Mouse (Mus musculus) forebrain, embryonic 12.5 days (tissue): ENCODE results near the gene Gaa. TPM values are rescaled to one million over a fixed set of nuclear protein-coding genes. Genes with fewer than 3 reads are reported as not detected.
"Not testable (repeated sequence)": the region's sequence is repeated elsewhere in the genome, so short reads cannot be mapped to it uniquely, and the experiment has no call there.

Experiments used
- ATAC-seq: fragments of 200-750 bp; cut with Nextera tagmentation; 2 replicates; pipeline ENCODE4 v1.8.0; 2017; ENCODE audit warnings: moderate TSS enrichment; ENCODE audit not compliant: low FRiP score
- H3K27ac ChIP-seq: fragments of 300-500 bp; sonication (generic); 2 replicates; pipeline ENCODE4 v1.5.1; 2016; ENCODE audit warnings: mild to moderate bottlenecking
- H3K27me3 ChIP-seq: fragments of 300-500 bp; sonication (generic); 2 replicates; pipeline ENCODE4 v1.6.1; 2016; ENCODE audit warnings: mild to moderate bottlenecking
- H3K36me3 ChIP-seq: fragments of 300-500 bp; sonication (generic); replicated peaks from 2 replicates; pipeline ENCODE4 v1.6.1; 2016; ENCODE audit warnings: mild to moderate bottlenecking
- H3K4me1 ChIP-seq: fragments of 300-500 bp; sonication (generic); 2 replicates; pipeline ENCODE4 v1.6.1; 2016
- H3K4me2 ChIP-seq: fragments of 300-500 bp; sonication (generic); 2 replicates; pipeline ENCODE4 v1.6.1; 2016; ENCODE audit warnings: mild to moderate bottlenecking, moderate library complexity
- H3K4me3 ChIP-seq: fragments of 300-500 bp; sonication (generic); replicated peaks from 2 replicates; pipeline ENCODE4 v1.5.1; 2016; ENCODE audit warnings: mild to moderate bottlenecking
- H3K9ac ChIP-seq: fragments of 300-500 bp; sonication (generic); 2 replicates; pipeline ENCODE4 v1.6.1; 2016; ENCODE audit warnings: mild to moderate bottlenecking
- H3K9me3 ChIP-seq: fragments of 300-500 bp; sonication (generic); 2 replicates; pipeline ENCODE4 v1.6.1; 2016
- WGBS: fragments of 180-500 bp; shearing (Covaris S2); methylation state at CpG from one replicate; pipeline ENCODE4 v1.1.7; 2016; 5-methylcytosine and 5-hydroxymethylcytosine counted together
- polyA plus RNA-seq: library from polyadenylated mRNA; unstranded; fragments of >200 nt; fragmentation: Nextera tagmentation; extraction: Ambion mirVana; gene quantifications from 2 replicates; pipeline ENCODE4 v1.2.1, GENCODE M21; 2016

Gaa gene
- polyA plus RNA-seq, 1 experiment from 2014 or later: 33.3 TPM

DNA sequence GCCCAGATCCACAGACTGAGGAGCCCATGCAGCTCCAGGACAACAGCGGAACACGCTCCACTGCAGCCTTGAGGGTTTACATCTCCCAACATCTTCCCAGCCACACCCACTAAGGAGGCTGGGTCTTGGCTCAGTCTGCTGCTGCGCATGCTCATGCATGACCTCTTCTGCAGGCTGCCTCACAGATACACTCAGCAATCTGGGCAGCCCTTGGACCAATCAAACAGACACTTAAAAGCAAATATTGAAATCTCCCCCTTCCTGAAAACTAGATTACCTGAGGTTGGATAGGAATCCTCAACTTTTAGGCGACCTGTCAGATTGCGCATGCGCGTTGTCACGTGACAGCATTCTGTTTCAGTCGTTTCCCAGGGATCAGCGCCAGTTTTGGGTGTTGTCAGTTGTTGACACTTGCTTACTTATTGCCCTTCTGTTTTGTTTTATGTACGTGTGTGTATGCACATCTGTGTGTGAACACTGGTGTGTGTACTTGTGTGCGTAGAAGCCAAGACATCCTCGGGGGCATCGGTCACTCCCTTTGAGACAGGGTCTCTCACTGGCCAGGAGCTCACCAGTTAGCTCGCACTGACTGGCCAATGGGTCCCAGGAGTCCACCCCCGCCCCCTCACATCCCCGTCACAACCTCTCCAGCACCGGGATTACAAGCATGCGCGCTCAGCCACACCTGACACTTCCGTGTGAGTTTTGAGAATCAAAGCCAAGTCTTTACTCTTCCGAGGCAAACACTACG is 8.9 kb upstream of the Gaa start:
- 73% methylated on average over 23 of the region's 23 CpGs for WGBS
- peaks cover 32% of the 10 kb centered on the region for H3K36me3 ChIP-seq
- H3K9me3 ChIP-seq: no peaks in the 10 kb centered on the region
- H3K4me1 ChIP-seq: peaks cover 11% of the 10 kb centered on the region; the same call in 1 of the 2 replicates
- 0 out of 2 replicates have a peak overlapping the region, but pooled peaks have one; percentile 13 for H3K27ac ChIP-seq
- H3K27me3 ChIP-seq: no peaks in the 10 kb centered on the region
- ATAC-seq: peak; percentile 49; the same call in 1 of the 2 replicates
- H3K4me2 ChIP-seq: peak overlapping the region; percentile 49
- H3K9ac ChIP-seq: no peak overlapping the region; the same call in 1 of the 2 replicates
- peak overlapping the region; percentile 29 for H3K4me3 ChIP-seq

DNA sequence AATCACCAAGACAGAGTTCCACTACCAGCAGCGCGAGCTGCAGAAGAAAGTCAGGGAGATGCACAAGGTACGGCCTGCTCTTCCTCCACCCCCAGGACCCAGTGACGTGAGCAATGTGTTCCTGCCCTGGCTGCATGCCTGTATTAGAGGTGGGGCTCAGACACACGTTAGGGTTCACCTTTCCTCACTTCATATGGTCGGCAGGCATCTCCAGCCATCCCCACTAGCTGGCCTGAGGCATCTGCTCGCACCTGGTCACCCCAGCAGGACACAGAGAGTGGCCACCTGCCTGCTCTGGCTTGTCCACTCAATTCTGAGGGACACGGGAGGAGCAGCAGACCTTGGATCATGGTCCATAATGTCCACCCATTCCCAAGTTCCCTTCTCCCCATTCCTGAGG is 7.7 kb upstream of the Gaa start:
- Histone ChIP-seq H3K9me3 (no peaks in the 10 kb centered on the region), H3K27me3 (no peaks in the 10 kb centered on the region), H3K4me3 (no peak overlapping the region), H3K27ac (no peak overlapping the region), H3K9ac (no peak overlapping the region), H3K4me2 (no peak overlapping the region), H3K36me3 (peaks cover 37% of the 10 kb centered on the region), H3K4me1 (peaks cover 11% of the 10 kb centered on the region; the same call in 1 of the 2 replicates)
- 92% methylated on average over 8 of the region's 8 CpGs for WGBS
- ATAC-seq: no peak

- no peaks in the 10 kb centered on the region for H3K9me3 ChIP-seq
- H3K27me3 ChIP-seq: no peaks in the 10 kb centered on the region
- ATAC-seq: no peak
- H3K27ac ChIP-seq: no peak overlapping the region; the same call in 1 of the 2 replicates
- H3K9ac ChIP-seq: no peak overlapping the region
- H3K4me3 ChIP-seq: no peak overlapping the region
- WGBS: 93% methylated on average over 13 of the region's 13 CpGs
- H3K4me2 ChIP-seq: no peak overlapping the region
- H3K4me1 ChIP-seq: peaks cover 16% of the 10 kb centered on the region
- peaks cover 37% of the 10 kb centered on the region for H3K36me3 ChIP-seq
Measured at GRCm38 (mm10) chr11:119264413-119264812, 3.3 kb upstream of the Gaa start.

DNA sequence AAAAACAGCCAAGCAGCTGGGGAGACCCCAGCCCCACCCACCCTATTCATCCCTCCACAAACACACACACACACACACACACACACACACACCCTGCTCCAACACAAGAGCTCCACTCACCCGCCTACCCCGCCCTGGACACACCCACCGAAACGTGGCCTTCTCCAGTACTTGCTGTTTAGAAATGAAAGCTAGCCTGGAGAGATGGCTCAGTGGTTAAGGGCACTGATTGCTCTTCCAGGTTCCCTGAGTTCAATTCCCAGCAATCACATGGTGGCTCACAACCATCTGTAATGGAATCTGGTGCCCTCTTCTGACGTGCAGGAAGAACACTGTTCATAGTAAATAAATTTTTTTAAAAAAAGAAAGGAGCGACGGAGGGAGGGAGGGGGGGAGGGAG is 1.9 kb upstream of the Gaa start:
- Histone ChIP-seq H3K4me1 (peaks cover 16% of the 10 kb centered on the region), H3K36me3 (peaks cover 24% of the 10 kb centered on the region), H3K27me3 (no peaks in the 10 kb centered on the region), H3K27ac (no peak overlapping the region), H3K4me2 (no peak overlapping the region), H3K4me3 (no peak overlapping the region), H3K9me3 (no peaks in the 10 kb centered on the region), H3K9ac (no peak overlapping the region)
- 66% methylated on average over 7 of the region's 7 CpGs for WGBS
- no peak for ATAC-seq

DNA sequence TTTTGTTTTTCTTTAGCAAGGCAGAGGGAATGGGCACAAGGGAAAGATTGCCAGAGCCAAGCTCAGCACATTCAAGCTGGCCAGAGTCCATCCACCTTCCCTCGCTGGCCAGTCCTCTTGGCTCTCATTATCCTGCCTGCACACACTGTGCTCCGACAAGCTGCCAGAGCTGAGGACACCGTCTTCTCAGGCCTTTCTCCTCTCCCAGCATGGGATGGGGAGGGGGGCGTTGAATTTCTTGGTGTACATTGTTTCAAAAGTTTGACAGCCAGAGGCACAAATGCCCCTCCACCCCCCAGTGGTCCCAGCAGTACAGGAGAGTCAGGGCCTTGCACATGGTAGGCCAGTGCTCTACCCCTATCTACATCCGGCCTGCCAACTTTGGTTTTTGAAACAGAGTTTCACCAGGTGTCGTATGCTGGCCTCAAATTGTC is 429 bp upstream of the Gaa start:
- H3K4me2 ChIP-seq: peak overlapping the region; percentile 91
- H3K27ac ChIP-seq: no peak overlapping the region
- H3K9me3 ChIP-seq: no peaks in the 10 kb centered on the region
- H3K27me3 ChIP-seq: no peaks in the 10 kb centered on the region
- H3K4me3 ChIP-seq: 0 out of 2 replicates have a peak overlapping the region, but pooled peaks have one; percentile 4
- 38% methylated on average over 6 of the region's 6 CpGs for WGBS
- no peak for ATAC-seq
- peaks cover 16% of the 10 kb centered on the region for H3K4me1 ChIP-seq
- H3K36me3 ChIP-seq: peaks cover 12% of the 10 kb centered on the region; the same call in 1 of the 2 replicates
- peak overlapping the region; percentile 70; the same call in 1 of the 2 replicates for H3K9ac ChIP-seq

DNA sequence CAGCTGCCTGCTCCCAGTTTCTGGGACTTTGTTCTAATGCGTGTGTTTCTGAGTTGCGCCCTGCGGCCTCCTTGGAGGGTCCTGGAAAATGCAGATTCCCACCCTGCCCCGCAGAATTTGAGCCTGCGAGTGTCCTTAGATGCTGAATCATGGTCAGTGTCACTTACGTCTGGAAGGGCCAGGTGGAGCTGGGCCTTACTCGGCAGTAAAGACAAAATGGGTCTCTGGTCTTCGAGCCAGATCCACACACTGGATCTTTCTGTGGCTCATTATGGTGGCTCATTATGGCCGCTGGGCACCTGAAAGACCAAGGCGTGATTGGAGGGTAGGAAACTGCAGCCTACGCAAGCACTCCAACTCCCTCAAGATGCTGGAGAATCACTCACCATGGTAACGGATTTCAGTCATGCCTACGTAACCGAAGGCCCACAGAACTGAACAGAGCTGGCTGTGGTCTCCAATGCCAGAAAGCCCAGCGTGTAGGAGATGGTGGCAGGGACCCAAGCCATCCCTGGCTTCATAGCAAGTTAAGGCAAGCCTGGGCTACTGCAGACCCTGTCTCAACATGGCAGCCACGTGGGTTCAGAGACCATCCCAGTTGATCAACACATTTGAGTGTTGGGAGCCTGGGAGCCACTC is 989 bp downstream of the Gaa start:
- no peaks in the 10 kb centered on the region for H3K27me3 ChIP-seq
- H3K9me3 ChIP-seq: no peaks in the 10 kb centered on the region
- WGBS: 78% methylated on average over 16 of the region's 16 CpGs
- H3K27ac ChIP-seq: no peak overlapping the region
- H3K9ac ChIP-seq: peak overlapping the region; percentile 70; the same call in 1 of the 2 replicates
- no peak for ATAC-seq
- H3K36me3 ChIP-seq: peaks cover 17% of the 10 kb centered on the region
- peaks cover 16% of the 10 kb centered on the region for H3K4me1 ChIP-seq
- peak overlapping the region; percentile 62 for H3K4me3 ChIP-seq
- H3K4me2 ChIP-seq: peak overlapping the region; percentile 91

DNA sequence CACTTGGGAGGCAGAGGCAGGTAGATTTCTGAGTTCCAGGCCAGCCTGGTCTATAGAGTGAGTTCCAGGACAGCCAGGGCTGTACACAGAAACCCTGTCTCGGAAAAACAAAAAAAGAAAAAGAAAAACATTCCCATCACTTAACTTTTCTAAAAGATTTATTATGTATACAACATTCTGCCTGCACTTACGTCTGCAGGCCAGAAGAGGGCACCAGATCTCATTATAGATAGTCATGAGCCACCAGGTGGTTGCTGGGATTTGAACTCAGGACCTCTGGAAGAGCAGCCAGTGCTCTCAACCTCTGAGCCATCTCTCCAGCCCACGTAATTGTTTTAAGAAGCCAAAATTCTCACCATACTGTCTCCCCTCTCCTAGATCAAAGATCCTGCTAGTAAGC is 4.8 kb downstream of the Gaa start:
- H3K9me3 ChIP-seq, H3K27me3 ChIP-seq, H3K9ac ChIP-seq, H3K4me3 ChIP-seq, H3K4me2 ChIP-seq, H3K27ac ChIP-seq, ATAC-seq: not testable (repeated sequence)
- WGBS: 69% methylated on average over 3 of the region's 3 CpGs
- peaks cover 32% of the 10 kb centered on the region for H3K36me3 ChIP-seq
- peaks cover 14% of the 10 kb centered on the region for H3K4me1 ChIP-seq

GRCm38 (mm10) chr11:119273186-119273930 is 5.7 kb downstream of the Gaa start:
- H3K9ac ChIP-seq: no peak overlapping the region
- H3K9me3 ChIP-seq: no peaks in the 10 kb centered on the region
- H3K36me3 ChIP-seq: peaks cover 32% of the 10 kb centered on the region
- H3K27ac ChIP-seq: no peak overlapping the region
- peaks cover 8% of the 10 kb centered on the region for H3K4me1 ChIP-seq
- H3K4me2 ChIP-seq: no peak overlapping the region
- H3K4me3 ChIP-seq: no peak overlapping the region
- WGBS: 85% methylated on average over 8 of the region's 8 CpGs
- no peak for ATAC-seq
- H3K27me3 ChIP-seq: no peaks in the 10 kb centered on the region

DNA sequence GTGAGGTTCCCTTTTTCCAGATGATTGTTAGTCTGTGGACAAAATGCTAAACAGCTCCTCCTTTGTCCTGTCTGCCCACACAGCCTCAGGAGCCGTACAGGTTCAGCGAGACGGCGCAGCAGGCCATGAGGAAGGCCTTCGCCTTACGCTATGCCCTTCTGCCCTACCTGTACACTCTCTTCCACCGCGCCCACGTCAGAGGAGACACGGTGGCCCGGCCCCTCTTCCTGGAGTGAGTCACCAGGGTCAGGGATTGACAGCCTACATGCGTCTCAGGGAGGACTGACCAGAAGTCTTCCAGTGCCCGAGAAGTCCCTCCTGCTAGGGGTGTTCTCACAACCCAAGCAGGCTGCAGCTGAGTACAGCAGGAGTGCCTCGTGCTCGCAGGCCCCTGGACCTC is 13.3 kb downstream of the Gaa start:
- Histone ChIP-seq H3K4me3 (no peak overlapping the region), H3K27ac (no peak overlapping the region)
- no peak for ATAC-seq

GRCm38 (mm10) chr11:119285791-119286527 is 18.3 kb downstream of the Gaa start:
- H3K4me1 ChIP-seq: no peaks in the 10 kb centered on the region
- no peaks in the 10 kb centered on the region for H3K27me3 ChIP-seq
- WGBS: 81% methylated on average over 9 of the region's 9 CpGs
- H3K36me3 ChIP-seq: peaks cover 76% of the 10 kb centered on the region
- no peak overlapping the region for H3K4me2 ChIP-seq
- no peak overlapping the region for H3K9ac ChIP-seq
- no peak overlapping the region for H3K27ac ChIP-seq
- ATAC-seq: no peak
- H3K4me3 ChIP-seq: no peak overlapping the region
- no peaks in the 10 kb centered on the region for H3K9me3 ChIP-seq

More for the DNA sequence above, 13.3 kb downstream of the Gaa start:
- no peak overlapping the region for H3K4me2 ChIP-seq
- 87% methylated on average over 15 of the region's 15 CpGs for WGBS
- H3K9me3 ChIP-seq: no peaks in the 10 kb centered on the region
- no peaks in the 10 kb centered on the region for H3K4me1 ChIP-seq
- H3K27me3 ChIP-seq: no peaks in the 10 kb centered on the region
- H3K36me3 ChIP-seq: peaks cover 30% of the 10 kb centered on the region
- no peak overlapping the region for H3K9ac ChIP-seq

- H3K9ac ChIP-seq: no peak overlapping the region
- WGBS: 92% methylated on average over 20 of the region's 20 CpGs
- H3K9me3 ChIP-seq: no peaks in the 10 kb centered on the region
- H3K27ac ChIP-seq: no peak overlapping the region
- H3K4me3 ChIP-seq: no peak overlapping the region
- H3K36me3 ChIP-seq: peaks cover 87% of the 10 kb centered on the region
- no peak overlapping the region for H3K4me2 ChIP-seq
- no peaks in the 10 kb centered on the region for H3K27me3 ChIP-seq
- H3K4me1 ChIP-seq: no peaks in the 10 kb centered on the region
- no peak for ATAC-seq
Measured at GRCm38 (mm10) chr11:119287207-119287992, 19.7 kb downstream of the Gaa start.
